Mouse (Mus musculus) embryonic facial prominence, embryonic 13.5 days (tissue): Measurements from ENCODE around the gene Umod. TPM values are rescaled to one million over a fixed set of nuclear protein-coding genes. Genes with fewer than 3 reads are reported as not detected.

Experiments used
- ATAC-seq: fragments of 200-750 bp; cut with Nextera tagmentation; 2 replicates; pipeline ENCODE4 v1.8.0; 2017; ENCODE audit warnings: low read depth; ENCODE audit not compliant: insufficient number of reproducible peaks, insufficient read depth, low FRiP score, low TSS enrichment
- H3K27ac ChIP-seq: fragments of 300-500 bp; sonication (generic); 2 replicates; pipeline ENCODE4 v1.5.1; 2015; ENCODE audit warnings: moderate library complexity, mild to moderate bottlenecking, inconsistent platforms
- H3K27me3 ChIP-seq: fragments of 300-500 bp; sonication (generic); 2 replicates; pipeline ENCODE4 v1.6.1; 2015; ENCODE audit warnings: mild to moderate bottlenecking, inconsistent platforms
- H3K36me3 ChIP-seq: fragments of 300-500 bp; sonication (generic); 2 replicates; pipeline ENCODE4 v1.6.1; 2015; ENCODE audit warnings: mild to moderate bottlenecking, inconsistent platforms
- H3K4me1 ChIP-seq: fragments of 300-500 bp; sonication (generic); 2 replicates; pipeline ENCODE4 v1.6.1; 2015; ENCODE audit warnings: inconsistent platforms
- H3K4me2 ChIP-seq: fragments of 300-500 bp; sonication (generic); 2 replicates; pipeline ENCODE4 v1.6.1; 2015; ENCODE audit warnings: moderate library complexity, mild to moderate bottlenecking, inconsistent platforms
- H3K4me3 ChIP-seq: fragments of 300-500 bp; sonication (generic); 2 replicates; pipeline ENCODE4 v1.5.1; 2015; ENCODE audit warnings: mild to moderate bottlenecking, inconsistent platforms
- H3K9ac ChIP-seq: fragments of 300-500 bp; sonication (generic); 2 replicates; pipeline ENCODE4 v1.6.1; 2015; ENCODE audit warnings: mild to moderate bottlenecking, inconsistent platforms
- H3K9me3 ChIP-seq: fragments of 300-500 bp; sonication (generic); 2 replicates; pipeline ENCODE4 v1.6.1; 2016; ENCODE audit warnings: inconsistent platforms
- whole genome bisulfite sequencing: fragments of 180-500 bp; shearing (Covaris S2); methylation state at CpG from one replicate; pipeline ENCODE4 v1.1.7; 2015; ENCODE audit warnings: mixed read lengths; 5-methylcytosine and 5-hydroxymethylcytosine counted together
- polyA plus RNA-seq: library from polyadenylated mRNA; unstranded; fragments of >200 nt; fragmentation: Nextera tagmentation; extraction: Ambion mirVana; gene quantifications from 2 replicates; pipeline ENCODE4 v1.2.1, GENCODE M21; 2015

Umod gene
- polyA plus RNA-seq, 1 experiment from 2014 or later: not detected

DNA sequence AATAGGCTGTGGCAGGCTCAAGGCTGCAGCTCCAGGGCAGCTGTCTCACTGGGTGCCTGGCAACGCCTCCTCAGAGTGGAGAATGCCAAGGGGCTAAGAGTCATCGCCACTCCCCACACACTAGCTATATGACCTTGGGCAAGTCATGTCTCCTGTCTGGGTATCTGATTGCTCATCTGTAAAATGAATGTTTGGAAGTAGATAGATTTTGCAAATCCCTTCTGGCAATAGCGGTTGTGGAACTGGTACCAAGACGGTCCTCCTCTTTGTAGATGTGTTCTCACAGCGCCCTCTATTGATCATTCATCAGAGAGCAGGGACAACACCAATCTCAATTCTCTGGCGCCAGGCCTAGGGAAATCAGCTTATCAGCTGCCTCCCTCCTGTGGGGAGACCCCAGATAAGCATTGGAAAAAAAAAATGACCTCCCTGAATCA lies 51.9 kb downstream of the Umod start:
- no peaks in the 10 kb centered on the region for H3K9me3 ChIP-seq
- no peaks in the 10 kb centered on the region for H3K4me1 ChIP-seq
- H3K36me3 ChIP-seq: no peaks in the 10 kb centered on the region
- H3K4me3 ChIP-seq: no peak overlapping the region
- H3K27ac ChIP-seq: no peak overlapping the region
- no peak for ATAC-seq
- no peak overlapping the region for H3K4me2 ChIP-seq
- no peaks in the 10 kb centered on the region for H3K27me3 ChIP-seq
- 9% methylated on average over 6 of the region's 6 CpGs for WGBS
- H3K9ac ChIP-seq: no peak overlapping the region

GRCm38 (mm10) chr7:119420730-119421129 lies 58.4 kb downstream of the Umod start:
- Histone ChIP-seq H3K4me2 (no peak overlapping the region), H3K27ac (no peak overlapping the region), H3K9me3 (no peaks in the 10 kb centered on the region), H3K9ac (no peak overlapping the region), H3K4me1 (no peaks in the 10 kb centered on the region), H3K36me3 (no peaks in the 10 kb centered on the region), H3K4me3 (no peak overlapping the region), H3K27me3 (no peaks in the 10 kb centered on the region)
- no peak for ATAC-seq
- WGBS: 23% methylated on average over 2 of the region's 2 CpGs

- H3K27me3 ChIP-seq: no peaks in the 10 kb centered on the region
- WGBS: 40% methylated on average over 1 of the region's 1 CpGs
- no peak overlapping the region for H3K4me3 ChIP-seq
- no peaks in the 10 kb centered on the region for H3K36me3 ChIP-seq
- H3K4me1 ChIP-seq: no peaks in the 10 kb centered on the region
- H3K9ac ChIP-seq: no peak overlapping the region
- no peak for ATAC-seq
- no peak overlapping the region for H3K4me2 ChIP-seq
- H3K9me3 ChIP-seq: no peaks in the 10 kb centered on the region
- H3K27ac ChIP-seq: no peak overlapping the region
Measured at GRCm38 (mm10) chr7:119418523-119418922, 60.6 kb downstream of the Umod start.

Other genes with a start within 250 kb of the Umod start
- gene Gp2, start 20.0 kb downstream of the Umod start, polyA plus RNA-seq: not detected in 2 replicates
- not detected in 2 replicates for gene Acsm5, start 40.2 kb upstream of the Umod start, polyA plus RNA-seq
- not detected in 2 replicates for gene Pdilt, start 44.2 kb upstream of the Umod start, polyA plus RNA-seq
- not detected in 2 replicates for gene Acsm2, start 75.1 kb upstream of the Umod start, polyA plus RNA-seq
- 0.96 TPM in 1 of 2 replicates, not detected in the other for gene Acsm1, start 127.7 kb upstream of the Umod start, polyA plus RNA-seq
- 3.1 and 10.5 TPM in 2 replicates for gene Acsm4, start 210.7 kb upstream of the Umod start, polyA plus RNA-seq
- gene Thumpd1, start 241.5 kb upstream of the Umod start, polyA plus RNA-seq: 78.2 and 83.5 TPM in 2 replicates